Mouse (Mus musculus) gastrocnemius, postnatal 14 days (tissue): Measurements from ENCODE around the gene Arpp21. TPM values are rescaled to one million over a fixed set of nuclear protein-coding genes. Genes with fewer than 3 reads are reported as not detected.

Source experiments
- DNase-seq: peaks from one replicate; pipeline ENCODE4 v3.0.0; 2021; ENCODE audit warnings: mixed read lengths
- intact Hi-C: fragments of 180-260 bp; cut with DNase I; formaldehyde crosslinking; loops from one replicate; pipeline ENCODE4 v1.15.1; 2025; ENCODE audit warnings: low total_unique reads
- long read RNA-seq, 2 experiments: library from polyadenylated mRNA; stranded (forward); transcript quantifications; one replicate each; pipeline ENCODE4 v2.0.0; 2021
- total RNA-seq, 2 experiments: library from RNA; stranded (reverse); gene quantifications; 2 replicates each; pipeline ENCODE4 v1.2.3; 2021

The Arpp21 gene
- total RNA-seq: 10 to 100 TPM; 35.9 to 42.1 TPM
- long read RNA-seq, experiment 1, partial matches to known transcripts: 3 of 29 reads
- long read RNA-seq, experiment 1, other reads (novel, unspliced or antisense): 21 of 29 reads
- long read RNA-seq, experiment 2, partial matches to known transcripts: 3 of 21 reads
- long read RNA-seq, experiment 2, other reads (novel, unspliced or antisense): 12 of 21 reads

DNA sequence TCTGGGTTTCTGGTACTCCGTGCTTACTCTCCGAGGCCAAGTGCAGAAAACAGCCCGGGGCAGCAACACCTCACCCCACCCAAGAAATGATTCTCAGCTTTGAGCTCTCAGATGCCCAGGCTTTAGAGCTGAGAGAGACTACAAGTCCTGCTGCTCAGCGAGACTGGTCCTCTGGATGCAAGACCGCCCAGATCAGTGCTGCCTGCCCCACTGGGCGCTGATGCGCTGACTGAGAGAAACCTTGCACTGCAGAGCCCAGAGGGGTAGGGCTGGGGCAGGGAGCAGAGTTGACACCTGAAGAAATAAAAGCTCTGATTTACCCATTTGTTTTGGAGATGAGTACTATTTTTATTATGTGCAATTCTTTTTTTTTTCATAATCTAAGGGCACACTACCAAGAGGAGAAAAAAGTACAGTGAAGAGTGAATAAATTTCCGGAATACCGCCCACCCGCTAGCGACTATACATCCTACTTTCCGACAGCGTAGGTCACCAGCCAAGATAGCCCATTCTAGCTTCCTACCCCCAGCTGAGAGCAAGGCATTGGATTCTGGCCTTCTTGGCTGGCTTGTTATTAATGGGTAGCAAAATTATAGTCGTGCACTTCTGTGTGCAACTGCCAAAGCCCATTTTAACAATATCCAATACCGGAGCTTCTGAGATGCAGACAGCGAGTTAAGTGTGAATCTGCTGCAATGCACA is at the start of gene Arpp21:
Gene Arpp21 (minus strand): TSS at position 243 of the 702 bp plus-strand sequence.
- no peak for DNase-seq
- intact Hi-C loops: no loop called here

DNA sequence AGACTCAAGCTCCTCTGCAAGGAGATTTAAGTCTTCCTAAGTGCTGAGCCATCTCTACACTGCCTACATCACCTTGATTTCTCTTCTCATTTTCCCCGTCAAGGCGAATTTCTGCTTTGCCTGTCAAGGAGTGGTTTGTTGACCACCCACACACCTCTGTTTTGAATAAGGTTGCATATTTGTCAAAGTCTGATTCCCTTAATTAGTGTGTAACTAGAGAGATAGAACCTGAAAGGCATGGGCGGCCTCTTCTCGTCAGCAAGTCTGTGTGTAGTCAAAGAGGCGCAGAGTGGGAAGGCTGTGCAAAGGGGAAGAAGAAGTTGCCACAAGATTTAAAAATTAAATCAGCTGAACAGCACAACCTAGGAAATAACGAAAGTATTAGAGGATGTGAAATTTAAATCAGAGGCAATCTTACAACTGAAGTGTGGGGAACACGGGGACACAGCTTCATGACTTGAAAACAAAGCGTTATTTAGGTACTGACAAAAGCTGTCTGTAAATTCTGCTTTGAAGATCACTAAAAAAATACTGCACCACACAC is 36.8 kb upstream of the Arpp21 start:
- intact Hi-C loops: no loop called here
- no peak for DNase-seq

DNA sequence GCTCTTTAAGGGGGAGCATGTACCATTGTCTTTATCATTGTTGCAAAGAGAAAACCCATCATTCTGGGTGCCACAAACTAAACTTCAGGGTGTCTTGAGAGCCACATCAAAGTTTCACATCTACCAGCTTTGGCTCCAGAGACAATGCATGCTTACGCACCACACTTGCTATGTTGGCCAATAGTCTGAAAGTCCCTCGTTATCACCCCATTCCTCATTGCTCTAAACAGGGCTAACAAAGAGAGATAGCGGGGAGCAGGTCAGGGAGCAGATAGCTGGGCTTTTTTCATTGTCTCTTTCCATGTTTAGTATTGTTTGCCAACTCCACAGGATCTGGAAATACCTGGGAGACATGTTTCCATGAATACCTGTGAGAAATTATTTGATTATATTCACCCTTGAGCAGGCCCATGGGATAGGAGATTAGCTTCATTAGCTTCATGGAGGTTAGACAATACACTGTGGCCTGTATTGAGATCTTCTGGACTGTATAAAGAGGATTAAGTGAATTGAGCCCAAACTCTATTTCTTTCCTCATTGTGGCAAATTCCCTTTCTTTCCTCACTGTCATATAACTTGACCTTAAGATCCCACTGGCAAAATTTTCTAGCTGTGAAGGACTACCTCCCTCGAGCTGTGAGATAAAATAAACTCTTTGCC is 29.4 kb upstream of the Arpp21 start:
- intact Hi-C loops: no loop called here
- no peak for DNase-seq

DNA sequence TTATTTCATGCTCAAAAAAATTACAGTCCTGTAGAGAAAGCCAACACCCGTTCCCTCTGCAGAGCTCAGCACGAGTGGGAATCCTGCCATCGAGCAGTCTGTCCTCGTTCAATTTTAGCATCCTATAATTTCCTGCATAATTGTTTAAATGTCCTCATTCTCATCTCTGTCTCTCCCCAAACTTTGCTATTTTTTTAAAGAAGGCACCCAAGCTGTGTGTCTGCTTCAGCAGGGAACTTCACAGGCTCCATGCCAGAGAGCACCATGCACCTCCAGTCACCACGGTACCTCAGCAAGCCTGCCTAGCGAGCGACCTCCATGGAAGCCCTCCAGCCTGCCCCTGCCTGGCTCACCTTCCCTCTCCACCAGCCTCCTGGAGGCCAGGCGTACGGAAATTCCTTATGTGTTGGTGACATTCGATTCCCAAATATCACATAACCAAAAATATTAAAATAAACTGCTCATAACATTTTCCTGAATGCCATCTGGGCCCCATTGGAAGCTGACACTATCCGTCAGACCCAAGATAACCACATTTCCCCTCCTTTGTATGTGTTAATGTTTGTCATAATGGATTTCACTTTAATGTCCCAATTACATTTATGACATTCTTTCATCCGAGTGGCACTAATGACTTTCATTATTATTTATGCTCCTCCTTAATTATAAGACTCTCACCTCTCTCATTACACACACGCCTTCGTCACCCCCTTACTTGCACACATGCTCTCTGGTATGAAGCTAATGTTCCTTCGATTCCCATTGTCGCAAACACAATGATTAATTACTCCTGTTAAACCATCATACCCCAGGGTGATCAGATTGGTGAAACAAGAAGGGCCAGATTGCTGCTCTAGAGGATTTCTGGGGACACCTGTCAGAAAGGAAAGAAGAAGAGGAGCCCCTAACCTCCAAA is 26.5 kb upstream of the Arpp21 start:
- intact Hi-C loops: no loop called here
- DNase-seq: no peak

DNA sequence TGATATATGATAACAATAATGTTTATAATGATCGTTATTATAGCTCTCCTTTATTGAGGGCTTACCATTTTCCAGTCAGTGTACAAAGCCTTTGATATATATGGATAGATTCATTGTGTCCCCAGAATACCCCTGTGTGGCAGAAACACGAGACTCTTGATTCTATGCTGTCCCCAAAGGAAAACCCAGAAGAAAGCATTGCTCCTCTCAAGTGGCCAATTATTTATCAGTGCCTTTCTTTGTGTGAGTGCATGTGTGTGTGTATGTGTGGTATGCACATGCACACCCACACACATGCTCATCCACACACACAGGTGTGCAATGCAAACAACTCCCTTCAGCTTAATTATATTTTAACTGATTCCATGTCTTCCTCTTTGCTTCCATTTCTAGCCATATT is 25.8 kb upstream of the Arpp21 start:
- DNase-seq: no peak
- intact Hi-C loops: no loop called here

DNA sequence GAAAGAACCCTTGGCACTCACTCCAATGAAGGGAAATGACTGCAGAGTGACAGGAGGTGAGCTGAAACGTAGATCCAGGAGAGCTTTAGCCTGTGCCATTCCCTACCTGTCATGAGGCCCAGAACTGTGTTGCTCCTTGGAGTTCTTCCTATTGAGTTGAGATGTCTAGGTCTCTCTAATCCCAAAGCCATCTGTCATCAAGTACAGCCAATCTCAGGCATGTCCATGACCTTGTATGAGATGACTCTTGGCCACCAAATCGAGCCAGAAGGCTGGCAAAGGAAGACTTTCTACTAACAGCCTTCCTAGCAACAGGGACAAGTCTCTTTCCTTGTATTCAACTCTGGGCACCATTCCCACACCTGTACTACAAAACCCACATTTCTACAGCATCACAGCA is 25.0 kb upstream of the Arpp21 start:
- DNase-seq: no peak
- intact Hi-C loops: no loop called here

DNA sequence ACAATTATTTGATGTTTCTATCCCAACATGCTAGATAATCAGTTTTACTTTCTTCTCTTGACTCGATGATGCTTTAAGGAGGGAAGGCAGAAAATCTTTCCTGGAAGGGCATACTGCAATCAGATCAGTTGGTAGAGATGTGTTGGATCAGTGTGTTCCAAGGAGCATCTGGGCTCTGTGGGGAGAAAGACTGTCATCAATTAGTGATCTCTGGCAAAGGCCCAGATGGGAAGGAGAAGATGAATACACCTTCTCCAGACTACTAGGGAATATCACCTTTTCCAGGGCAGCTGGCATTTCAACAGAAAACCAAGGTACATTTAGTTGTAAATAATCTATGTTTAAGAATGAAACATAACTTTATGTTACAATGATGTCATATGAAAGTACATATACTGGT is 22.8 kb upstream of the Arpp21 start:
- no peak for DNase-seq
- intact Hi-C loops: no loop called here

DNA sequence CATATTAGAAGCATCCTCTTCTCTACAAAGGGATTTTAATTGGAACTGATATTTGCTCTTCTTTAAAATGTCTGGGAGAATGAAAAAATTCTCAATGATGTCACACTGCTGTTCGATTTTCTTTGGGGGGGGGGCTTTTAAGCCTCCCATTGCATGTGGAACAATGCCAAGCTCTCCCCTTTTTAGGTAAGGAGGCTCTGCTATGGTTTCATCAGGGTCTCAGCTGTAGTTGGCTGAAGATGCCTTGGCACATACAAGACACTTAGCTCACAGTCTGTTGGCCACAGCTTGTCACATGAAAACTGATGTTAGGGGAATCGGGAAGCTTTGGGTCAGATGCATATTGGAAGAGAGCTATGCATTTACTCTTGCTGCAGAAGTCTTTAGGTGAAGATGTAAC is 20.2 kb upstream of the Arpp21 start:
- DNase-seq: no peak
- intact Hi-C loops: no loop called here

DNA sequence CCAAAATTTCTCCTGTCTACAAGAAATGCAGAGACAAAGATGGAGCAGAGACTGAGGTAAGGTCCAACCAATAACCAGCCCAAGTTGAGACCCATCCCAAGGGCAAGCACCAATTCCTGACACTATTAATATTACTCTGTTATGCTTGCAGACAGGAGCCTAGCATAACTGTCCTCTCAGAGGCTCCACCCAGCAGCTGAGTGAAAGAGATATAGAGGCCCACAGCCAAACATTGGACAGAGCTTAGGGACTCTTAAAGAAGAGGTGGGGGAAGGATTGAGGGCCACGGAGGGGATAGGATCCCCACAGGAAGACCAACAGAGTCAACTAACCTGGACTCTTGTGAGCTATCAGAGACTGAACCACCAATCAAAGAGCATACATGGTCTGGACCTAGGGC is 18.0 kb upstream of the Arpp21 start:
- intact Hi-C loops: no loop called here
- no peak for DNase-seq

DNA sequence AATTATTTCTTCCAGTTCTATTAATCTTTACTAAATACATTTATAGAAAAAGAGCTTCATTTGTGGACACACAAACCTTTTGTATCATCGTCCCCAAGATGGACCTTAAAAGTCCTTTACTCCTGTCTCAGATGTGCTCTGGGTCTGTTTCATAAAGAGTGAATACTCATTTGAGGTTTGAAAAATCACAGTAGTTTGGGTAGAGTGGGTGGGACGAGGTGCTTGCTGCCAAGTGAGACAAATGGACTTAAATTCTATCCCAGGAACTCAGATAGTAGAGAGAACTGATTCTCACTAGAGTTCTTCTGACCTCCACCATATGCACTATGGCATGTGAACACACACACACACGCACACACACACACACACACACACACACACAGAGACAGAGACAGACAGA is 16.1 kb upstream of the Arpp21 start:
- intact Hi-C loops: no loop called here
- no peak for DNase-seq

DNA sequence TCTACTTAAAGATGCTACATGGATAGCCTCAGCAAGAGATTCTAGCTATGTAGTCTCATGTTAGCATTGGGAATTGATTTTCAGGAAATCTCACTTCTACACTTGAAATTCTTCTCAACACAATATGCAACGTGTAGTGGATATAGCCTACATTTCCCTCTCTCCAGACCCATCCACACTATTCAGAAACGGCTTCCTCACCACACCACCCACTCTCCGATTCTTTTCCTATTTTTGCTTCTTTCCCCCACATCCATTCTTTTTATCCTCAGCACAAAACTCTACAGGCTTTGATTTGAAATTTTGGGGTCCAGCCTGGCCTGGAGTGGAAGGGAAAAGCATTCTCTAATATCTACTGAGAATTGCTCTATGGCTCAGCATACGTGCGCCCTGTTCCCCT is 15.6 kb upstream of the Arpp21 start:
- no peak for DNase-seq
- intact Hi-C loops: no loop called here

DNA sequence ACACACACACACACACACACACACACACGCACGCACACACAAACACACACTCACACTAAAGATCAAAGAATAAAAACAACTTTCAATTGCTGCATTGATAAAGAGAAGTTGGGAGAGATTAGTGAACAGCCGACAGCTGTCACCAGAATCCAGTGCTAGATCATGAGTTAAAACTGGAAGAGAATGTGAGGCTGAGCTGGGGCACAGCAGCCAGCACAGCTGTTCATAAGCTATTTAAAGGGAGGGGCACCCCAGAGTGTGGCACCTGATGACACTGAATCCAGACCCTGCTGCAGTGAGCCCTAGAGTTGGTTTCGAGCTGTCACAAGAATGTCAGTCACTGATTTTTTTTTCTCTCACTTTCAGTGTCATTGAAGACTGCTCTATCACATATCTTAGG is 14.0 kb upstream of the Arpp21 start:
- intact Hi-C loops: no loop called here
- DNase-seq: peak; percentile 16

DNA sequence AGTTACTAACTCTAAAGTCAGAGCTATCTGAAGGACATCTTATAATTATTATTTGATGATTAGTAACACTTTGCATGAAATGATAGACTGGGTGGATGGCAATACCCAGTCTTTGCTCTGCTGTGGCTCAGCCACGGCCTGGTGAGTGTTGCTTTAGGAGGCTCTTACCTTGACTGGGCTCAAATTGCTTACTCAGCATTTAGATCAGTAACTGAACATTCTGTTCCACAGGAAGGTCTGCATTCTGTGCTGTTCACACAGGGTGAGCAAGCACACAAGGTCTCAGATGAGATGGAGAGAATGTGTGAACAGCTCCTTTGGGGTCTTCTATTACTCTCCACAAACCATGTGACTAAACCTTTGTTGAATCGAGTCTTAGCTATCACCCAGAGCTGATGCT is 11.4 kb upstream of the Arpp21 start:
- intact Hi-C loops: no loop called here
- no peak for DNase-seq

DNA sequence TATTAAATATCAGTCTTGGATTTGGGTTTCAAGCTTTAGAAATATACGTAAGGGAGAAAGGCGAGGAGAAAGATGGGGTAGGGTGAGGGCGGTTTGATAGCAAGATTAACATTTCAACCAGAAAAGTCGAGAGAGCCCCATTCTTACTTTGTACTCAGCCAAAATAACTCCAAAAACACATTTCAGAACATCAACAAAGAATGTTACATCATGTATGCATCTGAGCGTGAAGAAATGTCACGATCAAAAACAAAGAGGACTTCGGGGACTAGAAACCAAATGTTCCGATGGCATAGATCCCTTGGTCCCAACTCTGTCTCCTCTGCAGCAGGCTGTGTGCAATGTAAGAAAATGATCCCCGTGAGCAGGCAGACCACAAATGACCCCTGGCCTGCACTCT is 2.4 kb upstream of the Arpp21 start:
- no peak for DNase-seq
- intact Hi-C loops: no loop called here

DNA sequence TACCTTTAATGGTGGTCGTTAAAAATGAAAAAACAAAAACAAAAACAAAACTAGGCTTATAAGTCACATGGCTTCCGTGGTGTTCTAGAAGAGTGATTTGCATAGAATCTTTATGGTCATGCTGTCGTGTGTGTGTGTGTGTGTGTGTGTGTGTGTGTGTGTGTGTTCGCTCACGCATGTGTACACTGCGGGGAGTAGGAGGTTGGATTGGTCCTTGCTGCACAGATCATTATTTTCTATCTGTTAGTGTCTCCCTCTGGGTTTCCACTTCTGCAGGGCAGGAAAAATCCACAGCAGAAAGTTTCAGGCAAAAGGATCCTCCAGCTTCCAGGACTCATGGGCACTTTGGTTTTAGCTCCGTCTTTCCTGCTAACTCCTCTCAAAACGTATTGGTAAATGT is 813 bp upstream of the Arpp21 start:
- intact Hi-C loops: no loop called here
- DNase-seq: no peak

DNA sequence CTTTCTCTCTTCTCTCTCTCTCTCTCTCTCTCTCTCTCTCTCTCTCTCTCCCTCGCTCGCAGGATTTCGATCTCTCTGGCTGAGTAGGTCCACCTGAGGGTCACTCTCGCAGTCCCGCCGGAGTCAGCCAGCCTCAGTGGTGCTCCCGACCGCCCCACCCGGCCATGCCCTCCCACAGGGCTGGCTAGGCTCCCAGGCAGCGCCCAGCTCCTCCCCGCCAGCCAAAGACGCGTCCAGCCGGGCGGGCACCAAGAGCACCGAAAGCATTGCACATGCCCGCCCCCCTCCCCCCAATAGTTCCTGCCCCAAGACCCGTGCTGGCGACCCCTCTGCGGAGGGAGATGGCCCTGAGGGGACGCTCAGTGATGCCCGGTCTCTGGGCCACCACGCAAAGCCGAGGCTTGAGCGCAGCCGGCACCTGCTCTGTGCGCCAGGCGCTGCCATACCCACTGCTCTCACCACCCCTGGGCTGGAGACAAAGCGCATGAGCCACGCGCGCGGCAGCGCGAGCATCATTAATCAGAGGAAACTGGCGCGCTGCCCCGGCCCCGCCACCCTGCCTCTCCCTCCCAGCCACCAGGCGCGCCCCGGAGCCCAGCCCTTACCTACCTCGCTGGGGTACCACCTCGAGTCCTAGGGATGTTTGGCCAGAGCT is 570 bp downstream of the Arpp21 start:
- intact Hi-C loops: no loop called here
- peak; percentile 49 for DNase-seq

DNA sequence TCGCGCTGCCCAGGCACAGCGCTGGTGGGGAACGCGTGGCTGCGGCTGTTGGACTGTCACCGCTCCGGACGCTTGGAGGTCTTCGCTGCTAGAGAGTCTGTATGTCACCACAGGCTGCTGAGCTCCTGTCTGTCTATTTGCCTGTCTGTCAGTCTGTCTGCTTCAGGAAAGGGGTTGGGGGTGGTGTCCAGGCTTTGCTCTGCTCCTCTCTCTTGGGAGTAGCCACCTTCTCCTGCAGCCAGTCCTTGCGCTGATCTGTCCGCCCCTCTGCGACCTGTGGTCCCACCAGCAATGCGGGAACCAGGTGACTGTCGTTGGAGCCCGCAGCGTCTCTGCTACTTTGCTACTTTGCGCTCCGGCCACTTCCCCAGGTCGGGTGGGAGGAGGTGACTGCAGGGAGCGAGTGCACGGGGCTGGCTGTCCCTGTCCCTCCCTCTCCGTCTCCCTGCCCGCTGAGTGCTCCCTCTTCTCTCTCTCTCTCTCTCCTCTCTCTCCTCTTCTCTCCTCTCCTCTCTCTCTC is 1.2 kb downstream of the Arpp21 start:
- intact Hi-C loops: no loop called here
- DNase-seq: peak; percentile 19

DNA sequence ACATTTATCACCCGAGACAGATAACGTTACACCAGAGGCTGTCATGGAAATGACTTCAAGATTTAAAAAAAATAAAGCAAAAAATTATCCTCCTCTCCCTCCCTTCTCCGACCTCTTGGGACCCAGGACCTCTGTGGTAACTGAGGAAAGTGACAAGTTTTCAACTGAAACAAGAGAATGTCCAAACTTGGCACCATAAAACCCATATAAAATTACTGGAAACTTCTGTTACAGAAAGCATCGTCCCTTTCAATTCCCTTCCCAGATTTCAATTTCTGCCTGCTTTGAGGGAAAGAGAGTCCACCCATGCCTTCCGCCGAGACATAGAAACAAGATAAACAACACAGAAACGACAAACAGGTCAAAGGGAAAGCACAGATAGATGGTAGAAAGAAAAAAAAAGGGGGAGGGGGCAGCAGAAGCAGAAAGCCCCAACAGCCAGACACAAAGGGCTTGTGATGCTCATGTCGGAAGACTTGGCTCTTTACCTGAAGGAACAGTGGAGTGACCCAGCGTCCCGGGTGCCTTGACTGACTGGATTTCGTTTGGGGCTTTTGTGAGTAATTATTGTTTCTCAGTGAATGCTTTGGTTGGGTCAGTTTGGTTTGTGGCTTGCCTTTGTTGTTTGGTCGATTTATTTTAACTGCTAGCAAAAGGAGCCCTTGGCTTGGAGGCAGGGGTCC is 1.8 kb downstream of the Arpp21 start:
- intact Hi-C loops: no loop called here
- DNase-seq: no peak

DNA sequence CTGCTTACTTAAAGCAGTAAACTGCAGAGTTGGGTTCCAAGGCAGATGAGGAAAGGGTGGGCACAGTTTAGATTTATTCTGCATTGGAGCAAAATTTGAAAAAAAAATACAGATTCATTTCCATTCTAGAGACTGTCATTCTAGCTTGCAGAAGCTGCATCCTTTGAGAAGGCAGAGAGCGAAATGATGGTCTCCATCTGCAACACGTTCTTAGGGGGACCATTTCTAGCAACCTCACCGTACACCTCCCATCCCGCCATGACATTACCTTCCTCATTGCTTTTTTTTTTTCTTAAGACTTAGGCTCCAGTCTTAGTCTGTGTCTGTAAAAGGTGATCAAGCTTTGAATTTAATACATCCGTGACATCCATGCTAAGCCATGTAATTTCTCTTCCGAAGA is 2.4 kb downstream of the Arpp21 start:
- intact Hi-C loops: no loop called here
- DNase-seq: no peak
